Mouse (Mus musculus) liver, adult 2 months (tissue): ENCODE results near the gene Scg2. TPM values are rescaled to one million over a fixed set of nuclear protein-coding genes. Genes with fewer than 3 reads are reported as not detected.

Source experiments
- DNase-seq: peaks from one replicate; pipeline ENCODE4 v3.0.0-alpha.2; 2011; ENCODE audit warnings: low read depth, low spot score; ENCODE audit errors: extremely low read depth
- H3K27ac ChIP-seq: fragments of 200-500 bp; replicated peaks from 2 replicates; pipeline ENCODE4 v1.5.1; 2012; ENCODE audit warnings: low read depth, mild to moderate bottlenecking, control low read depth, inconsistent platforms, low read length; ENCODE audit not compliant: insufficient read depth
- H3K27me3 ChIP-seq: fragments of 200-500 bp; 2 replicates; pipeline ENCODE4 v1.6.1; 2012; ENCODE audit warnings: mild to moderate bottlenecking, moderate library complexity, low read length, inconsistent platforms; ENCODE audit not compliant: control insufficient read depth, insufficient read depth
- H3K36me3 ChIP-seq: fragments of 200-500 bp; 2 replicates; pipeline ENCODE4 v1.6.1; 2012; ENCODE audit warnings: low read length, inconsistent platforms; ENCODE audit not compliant: control insufficient read depth, insufficient read depth
- H3K4me1 ChIP-seq: fragments of 200-500 bp; 2 replicates; pipeline ENCODE4 v1.6.1; 2011; ENCODE audit warnings: low read length; ENCODE audit not compliant: control insufficient read depth, insufficient read depth
- H3K4me3 ChIP-seq: fragments of 200-500 bp; 2 replicates; pipeline ENCODE4 v1.5.1; 2011; ENCODE audit warnings: low read depth, mild to moderate bottlenecking, control low read depth, low read length, moderate library complexity; ENCODE audit not compliant: insufficient read depth
- H3K79me2 ChIP-seq: fragments of 200-500 bp; 2 replicates; pipeline ENCODE4 v1.6.1; 2012; ENCODE audit warnings: inconsistent platforms, mild to moderate bottlenecking, low read length, moderate library complexity; ENCODE audit not compliant: control insufficient read depth, insufficient read depth
- H3K9ac ChIP-seq: fragments of 200-500 bp; 2 replicates; pipeline ENCODE4 v1.6.1; 2012; ENCODE audit warnings: low read depth, mild to moderate bottlenecking, control low read depth, inconsistent platforms, low read length
- CTCF ChIP-seq: fragments of 200-500 bp; IDR thresholded peaks from 2 replicates; pipeline ENCODE4 v1.5.1; 2011; ENCODE audit warnings: low read depth, low read length, control low read depth
- POLR2A ChIP-seq: fragments of 200-500 bp; IDR thresholded peaks from 2 replicates; pipeline ENCODE4 v1.6.1; 2011; ENCODE audit warnings: low read length, control low read depth; ENCODE audit not compliant: insufficient read depth; ENCODE audit errors: extremely low read depth
- WGBS: fragments of 180-500 bp; shearing (Covaris S2); methylation state at CpG from one replicate; pipeline ENCODE4 v1.1.7; 2018; 5-methylcytosine and 5-hydroxymethylcytosine counted together
- polyA plus RNA-seq: library from polyadenylated mRNA; depleted of rRNA; stranded (reverse); fragments of >200 nt; gene quantifications from 2 replicates; pipeline ENCODE4 v1.2.3, GENCODE M21; 2012; rRNA removed
- total RNA-seq: library from RNA; depleted of rRNA; stranded (reverse); fragments of >200 nt; gene quantifications from 2 replicates; pipeline ENCODE4 v1.2.3, GENCODE M21; 2014; rRNA removed

Gene Scg2
- 1.7 TPM in 1 of 2 replicates, not detected in the other for total RNA-seq
- polyA plus RNA-seq, result not detected in 2 replicates

GRCm38 (mm10) chr1:79439609-79440308, at the start of gene Scg2:
Gene Scg2 (minus strand): TSS chr1:79440120.
- Histone ChIP-seq H3K9ac (no peak within 1 kb of the TSS), H3K4me1 (no peaks in the 10 kb centered on the region), H3K79me2 (no peaks in the 10 kb centered on the region), H3K27me3 (no peaks in the 10 kb centered on the region), H3K36me3 (no peaks in the 10 kb centered on the region), H3K4me3 (no peak within 1 kb of the TSS), H3K27ac (no peak within 1 kb of the TSS)
- 17% methylated on average over 22 of the region's 22 CpGs for WGBS
- DNase-seq, result peak; percentile 23
- TF ChIP-seq POLR2A (no peak), CTCF (0 out of 2 replicates have a peak, but pooled peaks have one; percentile 1)

GRCm38 (mm10) chr1:79485546-79485945, 45.6 kb upstream of the Scg2 start:
- TF ChIP-seq POLR2A (no peak), CTCF (no peak)
- no peak for DNase-seq
- Histone ChIP-seq H3K27ac (no peak overlapping the region), H3K4me3 (no peak overlapping the region), H3K27me3 (no peaks in the 10 kb centered on the region), H3K4me1 (no peaks in the 10 kb centered on the region), H3K36me3 (no peaks in the 10 kb centered on the region), H3K79me2 (no peaks in the 10 kb centered on the region), H3K9ac (no peak overlapping the region)
- WGBS, result 92% methylated on average over 6 of the region's 6 CpGs

- H3K9ac ChIP-seq, result no peak overlapping the region
- TF ChIP-seq CTCF (no peak), POLR2A (no peak)
- 30% methylated on average over 2 of the region's 2 CpGs for WGBS
- H3K4me3 ChIP-seq, result no peak overlapping the region
- DNase-seq, result peak; percentile 48
- H3K27ac ChIP-seq, result no peak overlapping the region
- H3K27me3 ChIP-seq, result no peaks in the 10 kb centered on the region
- H3K4me1 ChIP-seq, result peaks cover 12% of the 10 kb centered on the region; the same call in 1 of the 2 replicates
- no peaks in the 10 kb centered on the region for H3K36me3 ChIP-seq
- H3K79me2 ChIP-seq, result no peaks in the 10 kb centered on the region
Measured at GRCm38 (mm10) chr1:79470856-79471255, 30.9 kb upstream of the Scg2 start.

- H3K27me3 ChIP-seq, result no peaks in the 10 kb centered on the region
- WGBS, result 93% methylated on average over 5 of the region's 5 CpGs
- TF ChIP-seq POLR2A (no peak), CTCF (no peak)
- no peaks in the 10 kb centered on the region for H3K79me2 ChIP-seq
- no peak for DNase-seq
- H3K4me3 ChIP-seq, result no peak overlapping the region
- no peaks in the 10 kb centered on the region for H3K36me3 ChIP-seq
- H3K9ac ChIP-seq, result no peak overlapping the region
- no peak overlapping the region for H3K27ac ChIP-seq
- H3K4me1 ChIP-seq, result peaks cover 12% of the 10 kb centered on the region; the same call in 1 of the 2 replicates
Measured at GRCm38 (mm10) chr1:79469871-79470270, 30.0 kb upstream of the Scg2 start.

- Histone ChIP-seq H3K79me2 (no peaks in the 10 kb centered on the region), H3K9ac (no peak overlapping the region), H3K36me3 (no peaks in the 10 kb centered on the region), H3K4me1 (peaks cover 12% of the 10 kb centered on the region; the same call in 1 of the 2 replicates), H3K27ac (0 out of 2 replicates have a peak overlapping the region, but pooled peaks have one; percentile 27), H3K27me3 (no peaks in the 10 kb centered on the region), H3K4me3 (no peak overlapping the region)
- 9% methylated on average over 3 of the region's 3 CpGs for WGBS
- peak; percentile 99 for DNase-seq
- no peak for TF ChIP-seq CTCF
- no peak for TF ChIP-seq POLR2A
Measured at GRCm38 (mm10) chr1:79466585-79466984, 26.7 kb upstream of the Scg2 start.

GRCm38 (mm10) chr1:79458558-79458957, 18.6 kb upstream of the Scg2 start:
- no peaks in the 10 kb centered on the region for H3K27me3 ChIP-seq
- no peak for DNase-seq
- no peak overlapping the region for H3K27ac ChIP-seq
- H3K4me1 ChIP-seq, result no peaks in the 10 kb centered on the region
- H3K36me3 ChIP-seq, result no peaks in the 10 kb centered on the region
- H3K9ac ChIP-seq, result no peak overlapping the region
- no peaks in the 10 kb centered on the region for H3K79me2 ChIP-seq
- WGBS, result 72% methylated on average over 5 of the region's 5 CpGs
- TF ChIP-seq POLR2A (no peak), CTCF (no peak)
- no peak overlapping the region for H3K4me3 ChIP-seq
